Mouse (Mus musculus): ENCODE results near the gene Gm38100.

DNA sequence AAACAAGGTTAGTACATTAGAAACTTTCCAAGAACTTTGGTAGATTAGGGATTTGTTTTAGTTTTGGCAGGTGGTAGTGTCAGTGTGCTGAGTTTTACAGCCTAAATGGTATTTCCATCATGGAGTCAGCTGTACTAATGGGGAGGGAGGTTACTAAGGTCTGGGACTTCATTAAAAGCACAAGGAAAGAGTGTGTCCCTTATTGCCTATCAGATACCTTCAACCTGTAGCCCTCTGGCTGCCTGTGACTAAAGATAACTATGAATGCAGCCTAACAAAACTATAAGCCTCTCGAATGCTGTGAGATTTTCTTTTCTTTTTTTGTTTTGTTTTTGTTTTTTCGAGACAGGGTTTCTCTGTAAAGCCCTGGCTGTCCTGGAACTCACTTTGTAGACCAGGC, 8.9 kb upstream of the Gm38100 start:
- TF ChIP-seq ZC3H11A (IDR thresholded peaks at IDR 0.05; ENCODE audit: borderline replicate concordance, low read depth, low read length) (no peak), MAFK (IDR thresholded peaks at IDR 0.05; ENCODE audit: insufficient read depth, low read depth, low read length) (no peak)
